Mouse (Mus musculus) embryonic facial prominence, embryonic 11.5 days (tissue): ENCODE measurements around the gene Sac3d1. TPM values are rescaled to one million over a fixed set of nuclear protein-coding genes. Genes with fewer than 3 reads are reported as not detected.
A peak's percentile ranks its signal among the peaks of the same experiment; 100 is the strongest.
"Not testable (repeated sequence)": the region's sequence is repeated elsewhere in the genome, so short reads cannot be mapped to it uniquely, and the experiment has no call there.

Experiments used
- ATAC-seq: fragments of 200-750 bp; cut with Nextera tagmentation; replicated peaks from 2 replicates; pipeline ENCODE4 v1.8.0; 2017; ENCODE audit warnings: low read depth; ENCODE audit not compliant: insufficient number of reproducible peaks, low FRiP score, low TSS enrichment
- DNase-seq: peaks from one replicate; pipeline ENCODE4 v3.0.0-alpha.2; 2015; ENCODE audit warnings: low spot score
- H3K27ac ChIP-seq: fragments of 300-500 bp; sonication (generic); replicated peaks from 2 replicates; pipeline ENCODE4 v1.5.1; 2014; ENCODE audit warnings: mild to moderate bottlenecking, low read depth, low read length, control low read depth
- H3K27me3 ChIP-seq: fragments of 300-500 bp; sonication (generic); 2 replicates; pipeline ENCODE4 v1.6.1; 2014; ENCODE audit warnings: mild to moderate bottlenecking, low read length, moderate library complexity, mixed read lengths; ENCODE audit not compliant: control insufficient read depth, insufficient read depth
- H3K36me3 ChIP-seq: fragments of 300-500 bp; sonication (generic); replicated peaks from 2 replicates; pipeline ENCODE4 v1.6.1; 2014; ENCODE audit warnings: low read depth, mild to moderate bottlenecking, low read length, moderate library complexity, mixed read lengths; ENCODE audit not compliant: control insufficient read depth, insufficient read depth
- H3K4me1 ChIP-seq: fragments of 300-500 bp; sonication (generic); 2 replicates; pipeline ENCODE4 v1.6.1; 2014; ENCODE audit warnings: low read length, mixed read lengths; ENCODE audit not compliant: control insufficient read depth, insufficient read depth
- H3K4me2 ChIP-seq: fragments of 300-500 bp; sonication (generic); 2 replicates; pipeline ENCODE4 v1.6.1; 2014; ENCODE audit warnings: low read depth, mild to moderate bottlenecking, control low read depth, low read length, moderate library complexity
- H3K4me3 ChIP-seq: fragments of 300-500 bp; sonication (generic); 2 replicates; pipeline ENCODE4 v1.5.1; 2014; ENCODE audit warnings: low read depth, low read length, control low read depth
- H3K9ac ChIP-seq: fragments of 300-500 bp; sonication (generic); replicated peaks from 2 replicates; pipeline ENCODE4 v1.6.1; 2014; ENCODE audit warnings: mild to moderate bottlenecking, control low read depth, low read length
- H3K9me3 ChIP-seq: fragments of 300-500 bp; sonication (generic); replicated peaks from 2 replicates; pipeline ENCODE4 v1.6.1; 2016; ENCODE audit warnings: mild to moderate bottlenecking, low read length, inconsistent platforms, mixed read lengths; ENCODE audit not compliant: control insufficient read depth
- WGBS: fragments of 180-500 bp; shearing (Covaris S2); extraction: QIAGEN DNeasy Blood & Tissue Kit; methylation state at CpG from one replicate; pipeline ENCODE4 v1.1.7; 2014; 5-methylcytosine and 5-hydroxymethylcytosine counted together
- polyA plus RNA-seq: library from polyadenylated mRNA; unstranded; fragments of >200 nt; fragmentation: Nextera tagmentation; extraction: Ambion mirVana; gene quantifications from 2 replicates; pipeline ENCODE4 v1.2.1, GENCODE M21; 2014

Sac3d1 gene
- polyA plus RNA-seq, 1 experiment from 2014 or later, result 60.7 TPM

- Histone ChIP-seq H3K9ac (peak within 1 kb of the TSS; percentile 87), H3K4me2 (peak within 1 kb of the TSS; percentile 82), H3K36me3 (no peaks in the 10 kb centered on the region), H3K27me3 (no peaks in the 10 kb centered on the region), H3K4me3 (peak within 1 kb of the TSS; percentile 66), H3K4me1 (no peaks in the 10 kb centered on the region), H3K9me3 (no peaks in the 10 kb centered on the region), H3K27ac (peak within 1 kb of the TSS; percentile 95)
- WGBS, result under 1% methylated on average over 66 of the region's 68 CpGs
- ATAC-seq (peak; percentile 90), DNase-seq (peak; percentile 98)
Observed at GRCm38 (mm10) chr19:6140678-6141393, 22.4 kb upstream of the Sac3d1 start, which contains the start of gene Batf2. Gene Batf2 (plus strand): TSS chr19:6140983.

- no peaks in the 10 kb centered on the region for H3K4me1 ChIP-seq
- peak overlapping the region; percentile 87 for H3K9ac ChIP-seq
- no peaks in the 10 kb centered on the region for H3K9me3 ChIP-seq
- ATAC-seq (no peak), DNase-seq (no peak)
- peak overlapping the region; percentile 82 for H3K4me2 ChIP-seq
- H3K27ac ChIP-seq, result peak overlapping the region; percentile 95
- H3K4me3 ChIP-seq, result peak overlapping the region; percentile 66
- no peaks in the 10 kb centered on the region; the same call in 1 of the 2 replicates for H3K36me3 ChIP-seq
- WGBS, result 8% methylated on average over 16 of the region's 16 CpGs
- H3K27me3 ChIP-seq, result no peaks in the 10 kb centered on the region
Observed at GRCm38 (mm10) chr19:6140374-6140677, 21.9 kb upstream of the Sac3d1 start.

- ATAC-seq (no peak), DNase-seq (no peak)
- Histone ChIP-seq H3K36me3 (no peaks in the 10 kb centered on the region; the same call in 1 of the 2 replicates), H3K27ac (no peak overlapping the region), H3K4me2 (peak overlapping the region; percentile 82), H3K9me3 (no peaks in the 10 kb centered on the region), H3K9ac (no peak overlapping the region; the same call in none of the 2 replicates), H3K4me3 (peak overlapping the region; percentile 3; the same call in 1 of the 2 replicates), H3K27me3 (no peaks in the 10 kb centered on the region), H3K4me1 (no peaks in the 10 kb centered on the region)
- 96% methylated on average over 6 of the region's 6 CpGs for WGBS
Observed at GRCm38 (mm10) chr19:6139701-6140100, 21.3 kb upstream of the Sac3d1 start.

GRCm38 (mm10) chr19:6136397-6136796, 17.9 kb upstream of the Sac3d1 start:
- Histone ChIP-seq H3K36me3 (no peaks in the 10 kb centered on the region; the same call in 1 of the 2 replicates), H3K4me1 (no peaks in the 10 kb centered on the region), H3K4me2 (no peak overlapping the region), H3K27me3 (no peaks in the 10 kb centered on the region), H3K9ac (0 out of 2 replicates have a peak overlapping the region, but pooled peaks have one; percentile 9), H3K9me3 (no peaks in the 10 kb centered on the region), H3K4me3 (no peak overlapping the region), H3K27ac (no peak overlapping the region)
- WGBS, result 81% methylated on average over 3 of the region's 3 CpGs
- DNase-seq (no peak), ATAC-seq (no peak)

- not testable (repeated sequence) for H3K27ac ChIP-seq, H3K9me3 ChIP-seq, H3K4me1 ChIP-seq, H3K4me2 ChIP-seq, ATAC-seq, H3K36me3 ChIP-seq, H3K4me3 ChIP-seq, H3K27me3 ChIP-seq, H3K9ac ChIP-seq, DNase-seq
- WGBS, result 52% methylated on average over 1 of the region's 1 CpGs
Observed at GRCm38 (mm10) chr19:6133197-6133596, 14.7 kb upstream of the Sac3d1 start.

- Histone ChIP-seq H3K4me3 (no peak overlapping the region), H3K27me3 (no peaks in the 10 kb centered on the region), H3K27ac (no peak overlapping the region), H3K4me1 (no peaks in the 10 kb centered on the region), H3K36me3 (no peaks in the 10 kb centered on the region; the same call in 1 of the 2 replicates), H3K9ac (no peak overlapping the region), H3K4me2 (no peak overlapping the region), H3K9me3 (no peaks in the 10 kb centered on the region)
- no peak for DNase-seq
- no peak for ATAC-seq
- WGBS, result 81% methylated on average over 7 of the region's 7 CpGs
Observed at GRCm38 (mm10) chr19:6132171-6132827, 13.8 kb upstream of the Sac3d1 start.

- not testable (repeated sequence) for H3K9me3 ChIP-seq, H3K9ac ChIP-seq
- 79% methylated on average over 7 of the region's 7 CpGs for whole genome bisulfite sequencing
Observed at GRCm38 (mm10) chr19:6130414-6131128, 12.1 kb upstream of the Sac3d1 start.

More at GRCm38 (mm10) chr19:6130414-6131128, 12.1 kb upstream of the Sac3d1 start:
- H3K4me3 ChIP-seq, ATAC-seq, H3K27me3 ChIP-seq, H3K4me1 ChIP-seq, H3K4me2 ChIP-seq, H3K36me3 ChIP-seq, H3K27ac ChIP-seq, DNase-seq: not testable (repeated sequence)
